Mouse (Mus musculus) lung, embryonic 16.5 days (tissue): Measurements from ENCODE around the gene Icam4. TPM values are rescaled to one million over a fixed set of nuclear protein-coding genes. Genes with fewer than 3 reads are reported as not detected.
"Not testable (repeated sequence)": the region's sequence is repeated elsewhere in the genome, so short reads cannot be mapped to it uniquely, and the experiment has no call there.

ENCODE experiments used
- ATAC-seq: fragments of 200-750 bp; cut with Nextera tagmentation; 2 replicates; pipeline ENCODE4 v1.8.0; 2017; ENCODE audit warnings: low read depth, mild to moderate bottlenecking, moderate library complexity
- H3K27ac ChIP-seq: fragments of 300-500 bp; sonication (generic); 2 replicates; pipeline ENCODE4 v1.5.1; 2014; ENCODE audit warnings: mild to moderate bottlenecking, control low read depth, low read length
- H3K27me3 ChIP-seq: fragments of 300-500 bp; sonication (generic); 2 replicates; pipeline ENCODE4 v1.6.1; 2014; ENCODE audit warnings: low read depth, low read length, mixed read lengths; ENCODE audit not compliant: control insufficient read depth, insufficient read depth
- H3K36me3 ChIP-seq: fragments of 300-500 bp; sonication (generic); 2 replicates; pipeline ENCODE4 v1.6.1; 2014; ENCODE audit warnings: low read length; ENCODE audit not compliant: control insufficient read depth, insufficient read depth
- H3K4me1 ChIP-seq: fragments of 300-500 bp; sonication (generic); replicated peaks from 2 replicates; pipeline ENCODE4 v1.6.1; 2014; ENCODE audit warnings: low read length, mixed read lengths; ENCODE audit not compliant: control insufficient read depth, insufficient read depth
- H3K4me2 ChIP-seq: fragments of 300-500 bp; sonication (generic); 2 replicates; pipeline ENCODE4 v1.6.1; 2014; ENCODE audit warnings: low read depth, low read length, control low read depth
- H3K4me3 ChIP-seq: fragments of 300-500 bp; sonication (generic); 2 replicates; pipeline ENCODE4 v1.5.1; 2014; ENCODE audit warnings: mild to moderate bottlenecking, low read length, control low read depth
- H3K9ac ChIP-seq: fragments of 300-500 bp; sonication (generic); 2 replicates; pipeline ENCODE4 v1.6.1; 2014; ENCODE audit warnings: low read length, control low read depth
- H3K9me3 ChIP-seq: fragments of 300-500 bp; sonication (generic); 2 replicates; pipeline ENCODE4 v1.6.1; 2016; ENCODE audit warnings: low read length; ENCODE audit not compliant: control insufficient read depth
- WGBS: fragments of 180-500 bp; shearing (Covaris S2); extraction: QIAGEN DNeasy Blood & Tissue Kit; methylation state at CpG from one replicate; pipeline ENCODE4 v1.1.7; 2014; 5-methylcytosine and 5-hydroxymethylcytosine counted together
- polyA plus RNA-seq: library from polyadenylated mRNA; unstranded; fragments of >200 nt; fragmentation: Nextera tagmentation; extraction: Ambion mirVana; gene quantifications from 2 replicates; pipeline ENCODE4 v1.2.1, GENCODE M21; 2015

Gene Icam4
- polyA plus RNA-seq, 1 experiment from 2014 or later = 2.2 TPM

GRCm38 (mm10) chr9:21010362-21010761 is 18.8 kb upstream of the Icam4 start:
- Histone ChIP-seq H3K27me3 (peaks cover under 1% of the 10 kb centered on the region; the same call in 1 of the 2 replicates), H3K4me3 (no peak overlapping the region), H3K9me3 (no peaks in the 10 kb centered on the region), H3K4me2 (no peak overlapping the region), H3K27ac (no peak overlapping the region), H3K9ac (no peak overlapping the region), H3K4me1 (peaks cover 17% of the 10 kb centered on the region), H3K36me3 (peaks cover 28% of the 10 kb centered on the region)
- 18% methylated on average over 2 of the region's 2 CpGs for WGBS
- peak; percentile 32 for ATAC-seq

- Histone ChIP-seq H3K36me3 (peaks cover 22% of the 10 kb centered on the region), H3K4me1 (peaks cover 19% of the 10 kb centered on the region), H3K27ac (peak overlapping the region; percentile 78; the same call in 1 of the 2 replicates)
- H3K4me3 ChIP-seq, H3K27me3 ChIP-seq, H3K9ac ChIP-seq, H3K4me2 ChIP-seq, H3K9me3 ChIP-seq, ATAC-seq: not testable (repeated sequence)
- 61% methylated on average over 9 of the region's 9 CpGs for WGBS
Observed at GRCm38 (mm10) chr9:21010939-21011541, 18.1 kb upstream of the Icam4 start.

GRCm38 (mm10) chr9:21011846-21012312 is 17.3 kb upstream of the Icam4 start:
- Histone ChIP-seq H3K4me1 (peaks cover 19% of the 10 kb centered on the region), H3K9ac (no peak overlapping the region), H3K27me3 (peaks cover 5% of the 10 kb centered on the region), H3K4me2 (no peak overlapping the region; the same call in 1 of the 2 replicates), H3K4me3 (no peak overlapping the region), H3K27ac (peak overlapping the region; percentile 78), H3K36me3 (peaks cover 15% of the 10 kb centered on the region), H3K9me3 (no peaks in the 10 kb centered on the region)
- 23% methylated on average over 5 of the region's 5 CpGs for WGBS
- peak; percentile 67 for ATAC-seq

GRCm38 (mm10) chr9:21012368-21012767 is 16.8 kb upstream of the Icam4 start:
- Histone ChIP-seq H3K36me3 (peaks cover 12% of the 10 kb centered on the region), H3K27ac (peak overlapping the region; percentile 78), H3K4me1 (peaks cover 21% of the 10 kb centered on the region), H3K27me3 (peaks cover 5% of the 10 kb centered on the region), H3K9ac (no peak overlapping the region), H3K9me3 (no peaks in the 10 kb centered on the region), H3K4me3 (no peak overlapping the region), H3K4me2 (no peak overlapping the region; the same call in 1 of the 2 replicates)
- WGBS = 23% methylated on average over 1 of the region's 1 CpGs
- no peak for ATAC-seq

GRCm38 (mm10) chr9:21014691-21015570 is 14.2 kb upstream of the Icam4 start:
- H3K9me3 ChIP-seq = no peaks in the 10 kb centered on the region
- no peaks in the 10 kb centered on the region for H3K36me3 ChIP-seq
- peak; percentile 40 for ATAC-seq
- peak overlapping the region; percentile 52 for H3K27ac ChIP-seq
- peak overlapping the region; percentile 62 for H3K4me3 ChIP-seq
- H3K4me2 ChIP-seq = peak overlapping the region; percentile 78
- H3K27me3 ChIP-seq = peaks cover 5% of the 10 kb centered on the region
- peaks cover 24% of the 10 kb centered on the region for H3K4me1 ChIP-seq
- 3% methylated on average over 28 of the region's 29 CpGs for WGBS
- H3K9ac ChIP-seq = peak overlapping the region; percentile 74

GRCm38 (mm10) chr9:21015571-21016130 is 13.5 kb upstream of the Icam4 start, which contains the start of gene Icam1:
Gene Icam1, plus strand, starts transcription at chr9:21015985.
- H3K27me3 ChIP-seq = peaks cover 5% of the 10 kb centered on the region
- peak within 1 kb of the TSS; percentile 62 for H3K4me3 ChIP-seq
- no peaks in the 10 kb centered on the region for H3K36me3 ChIP-seq
- ATAC-seq = peak; percentile 62
- peak within 1 kb of the TSS; percentile 71 for H3K27ac ChIP-seq
- H3K9ac ChIP-seq = peak within 1 kb of the TSS; percentile 74
- WGBS = 1% methylated on average over 30 of the region's 30 CpGs
- peak within 1 kb of the TSS; percentile 78 for H3K4me2 ChIP-seq
- peaks cover 22% of the 10 kb centered on the region for H3K4me1 ChIP-seq
- H3K9me3 ChIP-seq = no peaks in the 10 kb centered on the region

GRCm38 (mm10) chr9:21016331-21017176 is 12.6 kb upstream of the Icam4 start:
- Histone ChIP-seq H3K4me3 (peak overlapping the region; percentile 62), H3K36me3 (no peaks in the 10 kb centered on the region), H3K9me3 (no peaks in the 10 kb centered on the region), H3K4me1 (peaks cover 22% of the 10 kb centered on the region), H3K4me2 (peak overlapping the region; percentile 78), H3K27me3 (peaks cover 5% of the 10 kb centered on the region), H3K9ac (peak overlapping the region; percentile 74), H3K27ac (no peak overlapping the region)
- no peak for ATAC-seq
- WGBS = 4% methylated on average over 17 of the region's 17 CpGs

- Histone ChIP-seq H3K27me3 (peaks cover 5% of the 10 kb centered on the region), H3K4me2 (peak overlapping the region; percentile 78), H3K36me3 (no peaks in the 10 kb centered on the region), H3K9me3 (no peaks in the 10 kb centered on the region), H3K4me3 (peak overlapping the region; percentile 62), H3K9ac (peak overlapping the region; percentile 21), H3K4me1 (peaks cover 21% of the 10 kb centered on the region), H3K27ac (no peak overlapping the region)
- 16% methylated on average over 4 of the region's 4 CpGs for WGBS
- no peak for ATAC-seq
Observed at GRCm38 (mm10) chr9:21017177-21017575, 12.0 kb upstream of the Icam4 start.
